Mouse (Mus musculus): ENCODE results near the gene Clip2. TPM values are rescaled to one million over a fixed set of nuclear protein-coding genes. Genes with fewer than 3 reads are reported as not detected.

Gene Clip2
- polyA plus RNA-seq, 1 experiment from 2014 or later = 15.4 TPM

DNA sequence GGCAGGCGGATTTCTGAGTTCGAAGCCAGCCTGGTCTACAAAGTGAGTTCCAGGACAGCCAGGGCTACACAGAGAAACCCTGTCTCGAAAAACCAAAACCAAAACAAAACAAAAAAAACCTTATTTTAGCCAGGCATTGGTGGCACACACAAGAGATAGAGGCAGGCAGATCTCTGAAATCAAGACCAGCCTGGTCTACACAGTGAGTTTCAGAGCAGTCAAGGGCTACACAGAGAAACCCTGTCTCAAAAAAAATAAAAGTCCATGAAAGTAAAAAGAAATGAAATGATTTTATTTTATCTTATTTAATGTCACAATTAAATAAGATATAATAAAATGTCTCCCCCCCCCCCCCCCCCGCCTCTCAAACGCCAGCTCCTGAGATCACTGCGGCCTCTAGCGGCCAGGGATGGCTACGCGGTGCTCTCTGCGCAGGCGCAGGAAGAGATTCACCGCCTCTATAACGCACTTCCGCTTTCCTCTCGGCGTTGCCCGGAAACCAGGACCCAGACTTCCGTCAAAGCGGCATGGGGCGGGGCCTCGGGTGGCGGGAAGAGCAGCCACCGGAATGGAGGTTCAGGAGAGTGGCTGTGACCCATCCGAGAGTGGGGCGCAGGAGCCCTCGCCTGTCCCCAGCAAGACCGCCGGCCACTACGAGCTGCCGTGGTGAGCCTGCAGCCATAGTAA lies 30.1 kb upstream of the Clip2 start:
- Histone ChIP-seq H3K27ac (ENCODE audit: low read depth, low read length) (no peak overlapping the region), H3K27me3 (ENCODE audit: control insufficient read depth, insufficient read depth, low read length) (no peaks in the 10 kb centered on the region), H3K4me3 (ENCODE audit: low read depth, low read length) (peak overlapping the region; percentile 81), H3K36me3 (ENCODE audit: control insufficient read depth, insufficient read depth, low read length) (no peaks in the 10 kb centered on the region), H3K9ac (replicated peaks; ENCODE audit: low read depth, low read length) (peak overlapping the region; percentile 67), H3K4me1 (ENCODE audit: control insufficient read depth, insufficient read depth, low read length) (peaks cover 4% of the 10 kb centered on the region; the same call in 1 of the 2 replicates), H3K4me2 (ENCODE audit: low read depth, low read length) (peak overlapping the region; percentile 85), H3K9me3 (ENCODE audit: control insufficient read depth, low read length) (no peaks in the 10 kb centered on the region)
- 7% methylated on average over 29 of the region's 30 CpGs for WGBS
- peak; percentile 96 for ATAC-seq (ENCODE audit: low read depth)

GRCm38 (mm10) chr5:134581146-134581545 lies 28.9 kb upstream of the Clip2 start, which contains the start of gene Rfc2:
Gene Rfc2, plus strand, starts transcription at chr5:134581366.
- Histone ChIP-seq H3K4me1 (ENCODE audit: control insufficient read depth, insufficient read depth, low read length) (peaks cover 4% of the 10 kb centered on the region; the same call in 1 of the 2 replicates), H3K9me3 (ENCODE audit: control insufficient read depth, low read length) (no peaks in the 10 kb centered on the region), H3K9ac (replicated peaks; ENCODE audit: low read depth, low read length) (no peak within 1 kb of the TSS), H3K4me2 (ENCODE audit: low read depth, low read length) (no peak within 1 kb of the TSS), H3K4me3 (ENCODE audit: low read depth, low read length) (no peak within 1 kb of the TSS), H3K27ac (ENCODE audit: low read depth, low read length) (no peak within 1 kb of the TSS), H3K36me3 (ENCODE audit: control insufficient read depth, insufficient read depth, low read length) (no peaks in the 10 kb centered on the region), H3K27me3 (ENCODE audit: control insufficient read depth, insufficient read depth, low read length) (no peaks in the 10 kb centered on the region)
- ATAC-seq (ENCODE audit: low read depth) = no peak
- 79% methylated on average over 5 of the region's 5 CpGs for WGBS

GRCm38 (mm10) chr5:134579135-134579534 lies 26.9 kb upstream of the Clip2 start:
- ATAC-seq (ENCODE audit: low read depth) = no peak
- Histone ChIP-seq H3K4me2 (ENCODE audit: low read depth, low read length) (no peak overlapping the region), H3K36me3 (ENCODE audit: control insufficient read depth, insufficient read depth, low read length) (no peaks in the 10 kb centered on the region), H3K9me3 (ENCODE audit: control insufficient read depth, low read length) (no peaks in the 10 kb centered on the region), H3K4me1 (ENCODE audit: control insufficient read depth, insufficient read depth, low read length) (peaks cover 4% of the 10 kb centered on the region; the same call in 1 of the 2 replicates), H3K9ac (replicated peaks; ENCODE audit: low read depth, low read length) (no peak overlapping the region), H3K27me3 (ENCODE audit: control insufficient read depth, insufficient read depth, low read length) (no peaks in the 10 kb centered on the region), H3K4me3 (ENCODE audit: low read depth, low read length) (no peak overlapping the region), H3K27ac (ENCODE audit: low read depth, low read length) (no peak overlapping the region)
- 63% methylated on average over 3 of the region's 3 CpGs for WGBS

- no peak overlapping the region for H3K27ac ChIP-seq (ENCODE audit: low read depth, low read length)
- no peak overlapping the region for H3K4me3 ChIP-seq (ENCODE audit: low read depth, low read length)
- no peak for ATAC-seq (ENCODE audit: low read depth)
- peaks cover 2% of the 10 kb centered on the region; the same call in 1 of the 2 replicates for H3K4me1 ChIP-seq (ENCODE audit: control insufficient read depth, insufficient read depth, low read length)
- no peaks in the 10 kb centered on the region for H3K9me3 ChIP-seq (ENCODE audit: control insufficient read depth, low read length)
- no peaks in the 10 kb centered on the region for H3K27me3 ChIP-seq (ENCODE audit: control insufficient read depth, insufficient read depth, low read length)
- H3K9ac ChIP-seq (replicated peaks; ENCODE audit: low read depth, low read length) = no peak overlapping the region
- no peak overlapping the region for H3K4me2 ChIP-seq (ENCODE audit: low read depth, low read length)
- H3K36me3 ChIP-seq (ENCODE audit: control insufficient read depth, insufficient read depth, low read length) = no peaks in the 10 kb centered on the region
- 91% methylated on average over 7 of the region's 7 CpGs for WGBS
Measured at GRCm38 (mm10) chr5:134577534-134577933, 25.3 kb upstream of the Clip2 start.

GRCm38 (mm10) chr5:134576517-134577220 lies 24.4 kb upstream of the Clip2 start:
- Histone ChIP-seq H3K4me1 (ENCODE audit: control insufficient read depth, insufficient read depth, low read length) (peaks cover 4% of the 10 kb centered on the region; the same call in 1 of the 2 replicates), H3K27ac (ENCODE audit: low read depth, low read length) (no peak overlapping the region), H3K27me3 (ENCODE audit: control insufficient read depth, insufficient read depth, low read length) (no peaks in the 10 kb centered on the region), H3K4me3 (ENCODE audit: low read depth, low read length) (no peak overlapping the region), H3K4me2 (ENCODE audit: low read depth, low read length) (no peak overlapping the region), H3K9me3 (ENCODE audit: control insufficient read depth, low read length) (no peaks in the 10 kb centered on the region), H3K9ac (replicated peaks; ENCODE audit: low read depth, low read length) (no peak overlapping the region), H3K36me3 (ENCODE audit: control insufficient read depth, insufficient read depth, low read length) (no peaks in the 10 kb centered on the region)
- 81% methylated on average over 14 of the region's 14 CpGs for WGBS
- ATAC-seq (ENCODE audit: low read depth) = no peak

DNA sequence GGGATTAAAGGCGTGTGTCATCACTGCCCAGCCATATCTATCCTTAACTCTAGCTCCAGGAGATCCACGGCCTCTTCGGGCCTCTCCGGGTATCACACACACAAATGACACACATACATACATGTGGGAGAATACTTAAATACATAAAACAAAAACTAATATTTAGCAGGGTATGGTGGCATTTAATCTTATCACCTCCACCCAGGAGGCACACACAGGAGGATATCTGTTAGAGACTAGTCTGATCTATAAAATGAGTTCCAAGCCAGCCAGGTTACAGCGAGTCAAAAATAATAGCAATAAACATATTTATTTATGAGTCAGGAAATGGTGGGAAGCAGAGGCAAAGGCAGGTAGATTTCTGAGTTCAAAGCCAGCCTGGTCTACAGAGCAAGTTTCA lies 23.6 kb upstream of the Clip2 start:
- Histone ChIP-seq H3K27ac (ENCODE audit: low read depth, low read length) (no peak overlapping the region), H3K36me3 (ENCODE audit: control insufficient read depth, insufficient read depth, low read length) (no peaks in the 10 kb centered on the region), H3K9me3 (ENCODE audit: control insufficient read depth, low read length) (no peaks in the 10 kb centered on the region), H3K4me3 (ENCODE audit: low read depth, low read length) (no peak overlapping the region), H3K4me1 (ENCODE audit: control insufficient read depth, insufficient read depth, low read length) (peaks cover 4% of the 10 kb centered on the region; the same call in 1 of the 2 replicates), H3K27me3 (ENCODE audit: control insufficient read depth, insufficient read depth, low read length) (no peaks in the 10 kb centered on the region), H3K4me2 (ENCODE audit: low read depth, low read length) (no peak overlapping the region), H3K9ac (replicated peaks; ENCODE audit: low read depth, low read length) (no peak overlapping the region)
- no peak for ATAC-seq (ENCODE audit: low read depth)
- WGBS = 97% methylated on average over 5 of the region's 5 CpGs

DNA sequence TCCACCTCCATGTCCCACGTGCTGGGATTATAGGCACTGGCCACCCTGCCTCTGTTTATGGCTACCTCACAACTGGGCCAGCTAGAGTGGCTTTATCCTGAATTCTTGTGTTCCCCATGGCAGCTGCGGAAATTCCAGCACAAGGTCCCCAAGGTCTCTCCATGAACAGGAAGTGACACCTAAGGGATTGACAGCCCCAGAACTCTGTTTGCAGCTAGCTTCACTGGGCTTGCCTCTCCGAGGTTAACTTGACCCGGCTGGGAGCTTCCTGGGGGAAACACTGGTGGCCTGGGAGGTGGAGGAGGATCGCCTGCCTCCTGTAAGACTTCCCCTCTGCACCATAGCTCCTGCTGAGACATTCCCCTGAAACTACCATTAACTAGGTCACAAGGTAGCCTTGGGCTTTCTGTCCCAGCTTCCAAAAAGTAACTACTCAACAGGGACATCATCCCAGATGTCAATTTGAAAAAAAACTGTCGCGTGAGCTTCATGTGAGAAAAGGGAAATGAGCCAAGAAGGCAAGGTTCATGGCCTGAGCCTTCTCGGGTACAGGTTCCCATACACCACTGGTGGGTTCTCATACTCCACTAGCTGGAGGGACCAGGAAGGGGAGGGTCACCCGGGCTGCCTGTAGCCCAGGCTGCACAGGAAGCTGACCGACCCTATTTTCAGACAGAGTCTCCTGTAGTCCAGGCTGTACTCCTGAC lies 20.4 kb upstream of the Clip2 start:
- Histone ChIP-seq H3K4me3 (ENCODE audit: low read depth, low read length) (peak overlapping the region; percentile 39), H3K9ac (replicated peaks; ENCODE audit: low read depth, low read length) (peak overlapping the region; percentile 21; the same call in 1 of the 2 replicates), H3K4me2 (ENCODE audit: low read depth, low read length) (peak overlapping the region; percentile 47), H3K27me3 (ENCODE audit: control insufficient read depth, insufficient read depth, low read length) (no peaks in the 10 kb centered on the region), H3K36me3 (ENCODE audit: control insufficient read depth, insufficient read depth, low read length) (no peaks in the 10 kb centered on the region), H3K27ac (ENCODE audit: low read depth, low read length) (peak overlapping the region; percentile 4; the same call in 1 of the 2 replicates), H3K9me3 (ENCODE audit: control insufficient read depth, low read length) (no peaks in the 10 kb centered on the region), H3K4me1 (ENCODE audit: control insufficient read depth, insufficient read depth, low read length) (peaks cover 4% of the 10 kb centered on the region; the same call in 1 of the 2 replicates)
- WGBS = 28% methylated on average over 10 of the region's 10 CpGs
- ATAC-seq (ENCODE audit: low read depth) = 0 out of 2 replicates have a peak, but pooled peaks have one; percentile 21

GRCm38 (mm10) chr5:134571730-134572507 lies 19.7 kb upstream of the Clip2 start:
- H3K4me1 ChIP-seq (ENCODE audit: control insufficient read depth, insufficient read depth, low read length) = peaks cover 4% of the 10 kb centered on the region; the same call in 1 of the 2 replicates
- peak; percentile 80; the same call in 1 of the 2 replicates for ATAC-seq (ENCODE audit: low read depth)

More at GRCm38 (mm10) chr5:134571730-134572507, 19.7 kb upstream of the Clip2 start:
- Histone ChIP-seq H3K9me3 (ENCODE audit: control insufficient read depth, low read length) (no peaks in the 10 kb centered on the region), H3K4me2 (ENCODE audit: low read depth, low read length) (peak overlapping the region; percentile 47), H3K36me3 (ENCODE audit: control insufficient read depth, insufficient read depth, low read length) (no peaks in the 10 kb centered on the region), H3K27ac (ENCODE audit: low read depth, low read length) (peak overlapping the region; percentile 4; the same call in 1 of the 2 replicates), H3K9ac (replicated peaks; ENCODE audit: low read depth, low read length) (peak overlapping the region; percentile 21; the same call in 1 of the 2 replicates), H3K4me3 (ENCODE audit: low read depth, low read length) (peak overlapping the region; percentile 39), H3K27me3 (ENCODE audit: control insufficient read depth, insufficient read depth, low read length) (no peaks in the 10 kb centered on the region)
- 4% methylated on average over 23 of the region's 23 CpGs for WGBS

Data from neural tube, embryonic 14.5 days (tissue).